Mouse (Mus musculus): ENCODE measurements around the gene Gm49673. TPM values are rescaled to one million over a fixed set of nuclear protein-coding genes. Genes with fewer than 3 reads are reported as not detected.
"Not testable (repeated sequence)": the region's sequence is repeated elsewhere in the genome, so short reads cannot be mapped to it uniquely, and the experiment has no call there.

Gm49673 gene
- polyA plus RNA-seq, 1 experiment: 4.3 TPM

DNA sequence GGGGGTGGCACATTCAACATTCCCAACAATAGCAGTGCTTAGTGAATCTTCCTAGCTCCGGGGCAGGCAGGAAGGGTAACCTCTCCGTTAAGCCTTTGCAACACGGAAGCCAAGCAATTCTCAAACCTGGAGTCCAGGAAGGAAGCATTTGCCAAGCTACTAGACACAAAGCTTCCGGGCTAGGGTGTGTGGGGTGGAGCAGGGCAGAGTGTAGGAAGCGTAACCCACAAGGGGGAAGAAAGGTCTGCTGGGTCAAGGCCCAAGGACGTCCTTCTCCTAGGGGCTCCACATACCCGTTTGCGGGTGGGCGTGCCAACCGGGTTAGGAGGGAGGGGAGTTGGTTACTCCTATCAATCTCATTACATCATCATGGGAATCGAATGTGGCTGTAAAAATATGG lies 31.2 kb downstream of the Gm49673 start:
- WGBS: 5% methylated on average over 8 of the region's 11 CpGs
- not testable (repeated sequence) for H3K4me3 ChIP-seq (ENCODE audit: control insufficient read depth, insufficient read depth, low read length); H3K27me3 ChIP-seq (ENCODE audit: control insufficient read depth, insufficient read depth, low read length); H3K27ac ChIP-seq (ENCODE audit: control insufficient read depth, insufficient read depth, low read length); H3K36me3 ChIP-seq (ENCODE audit: control insufficient read depth, insufficient read depth, low read length); H3K4me1 ChIP-seq (replicated peaks; ENCODE audit: control insufficient read depth, insufficient read depth, low read length)
- peak; percentile 23 for DNase-seq

DNA sequence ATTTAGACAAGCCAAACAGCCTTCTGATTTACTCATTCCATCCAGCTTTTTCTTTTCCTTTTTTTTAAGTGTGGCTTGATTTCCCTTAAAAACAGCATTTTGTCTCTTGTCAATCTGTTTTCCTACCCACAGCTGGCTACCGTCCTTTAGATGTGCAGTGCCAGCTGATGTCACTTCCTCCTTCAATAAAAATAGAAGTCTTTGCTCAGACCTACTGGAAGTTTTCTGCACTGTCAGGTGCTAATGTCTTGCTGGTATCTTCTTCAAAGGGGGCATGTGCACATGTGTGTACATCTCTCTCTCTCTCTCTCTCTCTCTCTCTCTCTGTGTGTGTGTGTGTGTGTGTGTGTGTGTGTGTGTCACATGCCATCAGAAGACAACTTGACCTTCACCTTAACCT lies 35.4 kb downstream of the Gm49673 start:
- no CpG with 5 or more reads among the region's 1 CpGs for WGBS
- not testable (repeated sequence) for H3K4me3 ChIP-seq (ENCODE audit: control insufficient read depth, insufficient read depth, low read length); DNase-seq; H3K27ac ChIP-seq (ENCODE audit: control insufficient read depth, insufficient read depth, low read length); H3K4me1 ChIP-seq (replicated peaks; ENCODE audit: control insufficient read depth, insufficient read depth, low read length); H3K27me3 ChIP-seq (ENCODE audit: control insufficient read depth, insufficient read depth, low read length); H3K36me3 ChIP-seq (ENCODE audit: control insufficient read depth, insufficient read depth, low read length)

DNA sequence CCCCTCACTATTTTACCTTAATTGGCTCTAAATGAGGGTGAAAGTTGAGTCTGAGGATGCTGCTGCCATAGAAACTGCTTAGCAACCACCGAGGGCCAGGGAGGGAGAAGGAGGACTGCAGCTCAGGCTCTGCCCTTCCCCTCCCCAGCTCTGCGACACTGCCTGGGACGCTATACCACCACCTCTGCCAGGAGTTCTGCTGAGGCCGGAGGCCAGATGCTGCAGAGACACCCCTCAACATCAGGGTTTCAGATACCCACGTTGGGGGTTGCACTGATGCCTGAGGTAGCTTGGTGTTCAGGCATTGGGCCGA lies 46.3 kb downstream of the Gm49673 start:
- not testable (repeated sequence) for DNase-seq; H3K4me3 ChIP-seq (ENCODE audit: control insufficient read depth, insufficient read depth, low read length); H3K36me3 ChIP-seq (ENCODE audit: control insufficient read depth, insufficient read depth, low read length); H3K4me1 ChIP-seq (replicated peaks; ENCODE audit: control insufficient read depth, insufficient read depth, low read length); H3K27me3 ChIP-seq (ENCODE audit: control insufficient read depth, insufficient read depth, low read length); H3K27ac ChIP-seq (ENCODE audit: control insufficient read depth, insufficient read depth, low read length)
- 44% methylated on average over 3 of the region's 6 CpGs for WGBS

DNA sequence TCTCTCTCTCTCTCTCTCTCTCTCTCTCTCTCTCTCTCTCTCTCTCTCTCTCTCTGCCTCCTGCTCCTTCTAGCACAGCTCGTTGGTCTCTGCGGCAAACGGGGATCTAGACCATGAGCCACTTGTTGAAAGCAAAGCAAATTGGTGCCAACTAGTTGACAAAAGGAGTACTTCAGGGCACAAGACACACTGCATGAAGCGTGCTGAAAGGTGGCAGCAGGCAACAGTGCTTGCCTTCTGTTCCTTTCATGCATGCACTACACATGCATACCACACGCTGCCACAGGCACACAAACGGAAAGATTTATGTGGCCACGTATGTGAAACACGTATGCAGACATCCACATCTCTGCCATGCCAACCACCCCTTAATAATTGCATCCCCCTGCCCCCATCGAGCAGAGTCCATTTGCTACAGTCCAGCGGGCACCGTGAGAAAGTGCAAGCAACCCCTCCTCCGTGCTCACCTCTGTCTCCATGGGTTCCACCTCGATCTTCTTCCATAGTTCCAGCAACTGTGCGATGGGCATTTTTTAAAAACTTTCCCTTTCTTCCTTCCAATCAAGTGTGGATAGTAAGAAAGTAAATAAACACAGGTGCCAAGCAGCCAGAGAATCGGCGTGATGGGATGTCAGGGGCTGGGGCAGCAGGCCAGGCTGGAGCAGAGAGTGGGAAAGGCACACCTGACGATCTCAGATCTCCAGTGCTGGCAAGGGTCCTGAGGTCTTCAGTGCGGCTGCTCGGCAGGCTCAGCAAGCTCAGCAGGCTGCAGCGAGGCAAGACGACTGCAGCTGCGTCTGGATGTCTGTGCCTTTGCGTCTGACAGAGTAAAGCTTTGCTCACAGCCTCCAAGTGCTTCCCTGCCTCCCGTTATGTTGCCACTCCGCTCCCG lies 46.9 kb downstream of the Gm49673 start:
- H3K36me3 ChIP-seq (ENCODE audit: control insufficient read depth, insufficient read depth, low read length); H3K4me1 ChIP-seq (replicated peaks; ENCODE audit: control insufficient read depth, insufficient read depth, low read length); DNase-seq; H3K27me3 ChIP-seq (ENCODE audit: control insufficient read depth, insufficient read depth, low read length); H3K4me3 ChIP-seq (ENCODE audit: control insufficient read depth, insufficient read depth, low read length); H3K27ac ChIP-seq (ENCODE audit: control insufficient read depth, insufficient read depth, low read length): not testable (repeated sequence)
- 92% methylated on average over 7 of the region's 26 CpGs for WGBS

DNA sequence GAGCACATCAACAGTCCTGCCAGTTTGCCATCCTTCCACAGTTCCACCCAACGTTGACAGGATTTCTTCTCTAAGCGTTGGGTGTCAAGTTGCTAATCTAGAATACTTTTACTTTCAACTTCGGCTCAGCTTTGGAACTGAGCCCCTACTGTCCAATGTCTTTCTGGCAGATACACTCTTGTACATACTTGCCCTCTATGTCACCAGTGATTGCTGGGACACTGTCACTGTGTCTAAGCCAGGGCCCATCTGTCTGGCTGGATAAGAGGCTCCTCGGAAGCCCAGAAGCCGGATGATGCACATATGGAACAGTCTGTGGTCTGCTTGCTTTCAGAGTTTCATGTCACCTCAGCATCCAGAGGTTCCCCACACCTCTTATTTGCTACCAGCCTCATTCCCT lies 51.4 kb downstream of the Gm49673 start:
- not testable (repeated sequence) for H3K36me3 ChIP-seq (ENCODE audit: control insufficient read depth, insufficient read depth, low read length); H3K4me3 ChIP-seq (ENCODE audit: control insufficient read depth, insufficient read depth, low read length); H3K27ac ChIP-seq (ENCODE audit: control insufficient read depth, insufficient read depth, low read length); H3K27me3 ChIP-seq (ENCODE audit: control insufficient read depth, insufficient read depth, low read length); DNase-seq
- peaks cover 12% of the 10 kb centered on the region for H3K4me1 ChIP-seq (replicated peaks; ENCODE audit: control insufficient read depth, insufficient read depth, low read length)
- 59% methylated on average over 5 of the region's 5 CpGs for WGBS

DNA sequence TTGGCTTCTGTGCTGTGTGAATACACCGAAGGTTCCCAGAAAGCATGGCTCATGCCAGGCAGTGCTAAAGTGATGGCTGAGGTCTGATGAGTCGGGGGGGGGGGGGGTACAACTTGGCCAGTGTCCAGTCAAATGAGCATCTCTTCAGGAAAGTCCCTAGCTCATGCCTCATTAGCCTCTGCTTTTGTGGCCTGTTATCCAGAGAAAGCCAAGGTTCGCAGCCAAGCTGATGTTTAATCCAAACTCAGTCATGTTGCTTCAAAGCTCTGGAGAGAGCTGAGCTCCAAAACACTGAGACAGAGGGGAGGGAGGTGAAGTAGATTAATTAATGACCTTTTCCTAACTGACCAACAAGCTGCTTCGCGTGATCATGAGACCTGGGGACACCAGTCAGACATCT lies 51.9 kb downstream of the Gm49673 start:
- not testable (repeated sequence) for H3K27me3 ChIP-seq (ENCODE audit: control insufficient read depth, insufficient read depth, low read length); H3K36me3 ChIP-seq (ENCODE audit: control insufficient read depth, insufficient read depth, low read length); H3K4me3 ChIP-seq (ENCODE audit: control insufficient read depth, insufficient read depth, low read length); DNase-seq; H3K27ac ChIP-seq (ENCODE audit: control insufficient read depth, insufficient read depth, low read length)
- 94% methylated on average over 3 of the region's 5 CpGs for WGBS
- H3K4me1 ChIP-seq (replicated peaks; ENCODE audit: control insufficient read depth, insufficient read depth, low read length): peaks cover 15% of the 10 kb centered on the region

DNA sequence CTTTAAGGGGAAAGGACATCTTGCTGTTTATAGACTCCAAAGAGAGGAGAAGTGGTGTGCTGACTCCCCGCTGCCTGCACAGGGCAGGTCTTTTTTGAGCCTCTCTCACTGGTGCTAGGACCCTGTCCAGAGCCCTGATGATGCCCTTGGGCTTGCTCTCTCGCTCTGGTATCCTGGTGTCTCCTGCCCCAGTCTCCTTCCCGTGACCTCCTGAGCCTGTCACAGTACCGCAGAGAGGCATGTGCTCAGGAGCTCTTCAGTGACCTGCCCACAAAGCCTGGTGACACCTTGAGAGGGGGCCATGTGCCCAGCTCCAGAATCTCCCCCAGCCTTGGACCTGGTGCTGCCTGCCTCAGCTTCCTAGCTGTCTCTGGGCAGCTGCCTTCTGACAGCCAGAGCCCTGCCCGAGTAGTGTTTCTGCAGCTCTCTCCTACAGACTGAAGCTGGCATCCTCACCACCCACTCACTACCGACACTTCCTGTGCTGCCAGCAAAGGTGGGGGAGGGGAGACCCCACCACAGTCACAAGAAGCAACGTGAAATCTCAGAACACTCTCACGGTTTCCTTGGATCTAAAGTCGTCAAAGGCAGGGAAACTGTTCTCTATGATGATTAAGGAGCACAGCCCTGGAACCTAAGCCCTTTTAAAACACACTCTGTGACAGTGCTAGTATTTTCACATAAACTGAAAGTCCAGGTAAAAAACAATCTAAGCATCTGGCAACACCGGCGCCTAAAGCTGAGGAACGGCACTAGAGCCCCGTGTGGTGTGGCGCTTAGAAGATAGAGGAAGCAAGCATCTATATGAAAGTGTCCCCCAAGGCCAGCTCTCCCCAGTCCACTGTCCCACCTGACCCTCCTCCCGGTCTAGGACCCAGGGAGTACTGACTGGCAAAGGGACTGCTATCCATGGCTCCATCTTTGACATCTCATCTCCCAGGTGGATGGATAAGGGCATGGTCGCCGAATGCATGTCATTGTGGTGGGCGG lies 54.8 kb downstream of the Gm49673 start:
- Histone ChIP-seq H3K27ac (ENCODE audit: control insufficient read depth, insufficient read depth, low read length) (peak overlapping the region; percentile 85), H3K4me1 (replicated peaks; ENCODE audit: control insufficient read depth, insufficient read depth, low read length) (peaks cover 21% of the 10 kb centered on the region)
- H3K27me3 ChIP-seq (ENCODE audit: control insufficient read depth, insufficient read depth, low read length); H3K36me3 ChIP-seq (ENCODE audit: control insufficient read depth, insufficient read depth, low read length); H3K4me3 ChIP-seq (ENCODE audit: control insufficient read depth, insufficient read depth, low read length): not testable (repeated sequence)
- WGBS: 42% methylated on average over 4 of the region's 18 CpGs
- peak; percentile 24 for DNase-seq

DNA sequence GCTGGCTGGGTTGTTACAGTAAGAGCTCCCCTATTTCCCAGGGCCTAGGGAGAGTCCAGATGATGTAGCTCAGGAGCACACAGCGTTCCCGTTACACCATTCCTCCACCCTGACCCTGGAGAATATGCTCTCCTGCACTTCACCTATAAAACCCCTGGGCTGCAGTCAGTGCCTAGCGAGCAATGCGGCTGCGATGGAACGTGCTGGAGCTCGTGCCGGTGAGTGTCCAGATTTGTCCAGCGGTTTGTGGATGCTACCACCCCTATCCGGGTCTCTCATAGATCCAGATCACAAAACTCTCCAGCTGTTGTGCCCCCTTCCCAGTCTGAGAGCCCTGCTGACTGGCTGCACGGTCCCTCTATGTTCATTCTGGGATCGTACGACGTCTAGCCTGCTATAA lies 56.3 kb downstream of the Gm49673 start:
- not testable (repeated sequence) for H3K4me3 ChIP-seq (ENCODE audit: control insufficient read depth, insufficient read depth, low read length); H3K27ac ChIP-seq (ENCODE audit: control insufficient read depth, insufficient read depth, low read length); H3K36me3 ChIP-seq (ENCODE audit: control insufficient read depth, insufficient read depth, low read length); DNase-seq; H3K27me3 ChIP-seq (ENCODE audit: control insufficient read depth, insufficient read depth, low read length)
- peaks cover 21% of the 10 kb centered on the region for H3K4me1 ChIP-seq (replicated peaks; ENCODE audit: control insufficient read depth, insufficient read depth, low read length)
- WGBS: 97% methylated on average over 14 of the region's 14 CpGs

DNA sequence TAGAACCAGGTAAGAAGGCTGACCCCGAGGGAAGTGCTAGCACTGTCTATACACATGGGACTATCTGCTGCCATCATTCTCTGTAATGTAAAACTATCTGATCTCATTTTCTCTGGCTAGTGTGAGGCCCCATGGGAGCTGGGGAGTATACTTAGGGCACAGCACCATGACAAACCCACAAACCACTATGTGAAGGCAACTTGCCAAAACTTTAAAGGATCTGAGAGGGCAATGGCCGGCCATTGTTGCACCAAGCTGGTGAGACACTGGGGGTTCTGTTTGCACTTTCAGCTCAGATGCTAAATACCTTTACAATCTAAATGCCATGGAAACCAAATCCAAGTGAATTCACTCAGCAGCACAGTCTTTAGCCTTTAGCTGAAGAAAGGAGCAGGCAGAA lies 77.7 kb downstream of the Gm49673 start:
- 38% methylated on average over 2 of the region's 2 CpGs for WGBS
- not testable (repeated sequence) for H3K36me3 ChIP-seq (ENCODE audit: control insufficient read depth, insufficient read depth, low read length); H3K27me3 ChIP-seq (ENCODE audit: control insufficient read depth, insufficient read depth, low read length); H3K4me1 ChIP-seq (replicated peaks; ENCODE audit: control insufficient read depth, insufficient read depth, low read length); H3K27ac ChIP-seq (ENCODE audit: control insufficient read depth, insufficient read depth, low read length); DNase-seq; H3K4me3 ChIP-seq (ENCODE audit: control insufficient read depth, insufficient read depth, low read length)

DNA sequence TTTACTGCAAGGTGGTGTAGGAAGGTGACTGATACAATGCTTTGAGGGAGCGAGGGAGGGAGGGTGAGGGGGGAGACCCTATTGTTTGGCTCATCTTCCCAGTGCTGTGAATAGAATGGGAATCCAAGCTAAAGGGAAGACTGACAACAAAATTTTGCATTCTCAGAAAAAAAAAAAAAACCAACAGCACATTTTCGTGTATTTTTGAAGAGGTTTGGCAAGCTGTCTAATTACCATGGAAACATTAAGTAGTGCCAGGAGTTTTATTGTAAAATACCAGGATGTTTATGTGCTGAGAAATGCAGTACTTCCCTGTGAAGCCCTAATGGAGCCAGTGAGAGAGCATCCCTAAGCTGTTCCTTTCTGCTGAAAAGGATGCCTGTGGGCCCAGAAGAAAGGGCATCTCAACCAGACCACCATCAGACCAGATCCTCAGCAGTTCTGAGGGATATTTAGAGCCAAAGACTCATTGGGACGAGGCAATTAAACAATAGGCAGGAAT lies 90.9 kb downstream of the Gm49673 start:
- H3K4me3 ChIP-seq (ENCODE audit: control insufficient read depth, insufficient read depth, low read length); H3K27me3 ChIP-seq (ENCODE audit: control insufficient read depth, insufficient read depth, low read length); H3K4me1 ChIP-seq (replicated peaks; ENCODE audit: control insufficient read depth, insufficient read depth, low read length); DNase-seq; H3K36me3 ChIP-seq (ENCODE audit: control insufficient read depth, insufficient read depth, low read length); H3K27ac ChIP-seq (ENCODE audit: control insufficient read depth, insufficient read depth, low read length): not testable (repeated sequence)
- 90% methylated on average over 2 of the region's 3 CpGs for whole genome bisulfite sequencing

Data from thymus, adult 2 months (tissue).